Mouse (Mus musculus): ENCODE measurements around the gene Gm6465.
"Not testable (repeated sequence)": the region's sequence is repeated elsewhere in the genome, so short reads cannot be mapped to it uniquely, and the experiment has no call there.

Gene Gm6465

GRCm38 (mm10) chr5:11845239-11845638 is at the start of gene Gm6465:
TSS of gene Gm6465 (plus strand) at chr5:11845539.
- not testable (repeated sequence) for DNase-seq (ENCODE audit: low read depth, low spot score)

GRCm38 (mm10) chr5:11845824-11846223 is 485 bp downstream of the Gm6465 start:
- DNase-seq (ENCODE audit: low read depth, low spot score), result not testable (repeated sequence)

- not testable (repeated sequence) for DNase-seq (ENCODE audit: low read depth, low spot score)
These were observed 12.6 kb downstream of the Gm6465 start for GRCm38 (mm10) chr5:11857909-11858308.
